Mouse (Mus musculus) hindbrain, postnatal 0 days (tissue): Measurements from ENCODE around the gene Pigu. TPM values are rescaled to one million over a fixed set of nuclear protein-coding genes. Genes with fewer than 3 reads are reported as not detected.

ENCODE experiments used
- ATAC-seq: fragments of 200-750 bp; cut with Nextera tagmentation; 2 replicates; pipeline ENCODE4 v1.8.0; 2017; ENCODE audit warnings: mild to moderate bottlenecking, moderate TSS enrichment, moderate library complexity
- DNase-seq: peaks from one replicate; pipeline ENCODE4 v3.0.0-alpha.2; 2015; ENCODE audit warnings: low spot score
- H3K27ac ChIP-seq: fragments of 300-500 bp; sonication (generic); 2 replicates; pipeline ENCODE4 v1.5.1; 2014; ENCODE audit warnings: mild to moderate bottlenecking
- H3K27me3 ChIP-seq: fragments of 300-500 bp; sonication (generic); 2 replicates; pipeline ENCODE4 v1.6.1; 2014; ENCODE audit warnings: low read length, mixed read lengths; ENCODE audit not compliant: insufficient read depth
- H3K36me3 ChIP-seq: fragments of 300-500 bp; sonication (generic); 2 replicates; pipeline ENCODE4 v1.6.1; 2014; ENCODE audit warnings: low read length, mixed read lengths; ENCODE audit not compliant: insufficient read depth
- H3K4me1 ChIP-seq: fragments of 300-500 bp; sonication (generic); 2 replicates; pipeline ENCODE4 v1.6.1; 2014; ENCODE audit warnings: antibody characterized with exemption, low read length, mixed read lengths; ENCODE audit not compliant: insufficient read depth
- H3K4me2 ChIP-seq: fragments of 300-500 bp; sonication (generic); 2 replicates; pipeline ENCODE4 v1.6.1; 2014; ENCODE audit warnings: low read depth, mild to moderate bottlenecking, low read length, moderate library complexity, mixed read lengths
- H3K4me3 ChIP-seq: fragments of 300-500 bp; sonication (generic); 2 replicates; pipeline ENCODE4 v1.5.1; 2014; ENCODE audit warnings: low read length
- H3K9ac ChIP-seq: fragments of 300-500 bp; sonication (generic); replicated peaks from 2 replicates; pipeline ENCODE4 v1.6.1; 2014; ENCODE audit warnings: mild to moderate bottlenecking, low read length, moderate library complexity, mixed read lengths
- H3K9me3 ChIP-seq: fragments of 300-500 bp; sonication (generic); 2 replicates; pipeline ENCODE4 v1.6.1; 2016; ENCODE audit warnings: low read length, mixed read lengths
- CTCF ChIP-seq: IDR thresholded peaks from 2 replicates; pipeline ENCODE4 v1.5.1; 2016; ENCODE audit warnings: antibody characterized with exemption, control low read depth, low read depth
- WGBS: fragments of 180-500 bp; shearing (Covaris S2); extraction: QIAGEN DNeasy Blood & Tissue Kit; methylation state at CpG from one replicate; pipeline ENCODE4 v1.1.7; 2014; 5-methylcytosine and 5-hydroxymethylcytosine counted together
- polyA plus RNA-seq: library from polyadenylated mRNA; unstranded; fragments of >200 nt; fragmentation: Nextera tagmentation; extraction: Ambion mirVana; gene quantifications from 2 replicates; pipeline ENCODE4 v1.2.1, GENCODE M21; 2015
- total RNA-seq: library from RNA; depleted of rRNA; stranded (reverse); fragments of >200 nt; gene quantifications from 2 replicates; pipeline ENCODE4 v1.2.3, GENCODE M21; 2014

Pigu gene
- total and polyA plus RNA-seq, 2 experiments from 2014 or later = 49.7 to 53.3 TPM

- Histone ChIP-seq H3K36me3 (no peaks in the 10 kb centered on the region; the same call in 1 of the 2 replicates), H3K4me3 (no peak overlapping the region), H3K27ac (no peak overlapping the region), H3K9ac (no peak overlapping the region), H3K9me3 (no peaks in the 10 kb centered on the region), H3K4me2 (no peak overlapping the region), H3K27me3 (no peaks in the 10 kb centered on the region), H3K4me1 (no peaks in the 10 kb centered on the region)
- no peak for TF ChIP-seq CTCF
- WGBS = 83% methylated on average over 5 of the region's 5 CpGs
- no peak for DNase-seq
- no peak for ATAC-seq
Measured at GRCm38 (mm10) chr2:155320596-155320995, 36.6 kb downstream of the Pigu start.

GRCm38 (mm10) chr2:155318618-155319017 lies 38.6 kb downstream of the Pigu start:
- no peak for ATAC-seq
- no peak overlapping the region for H3K4me3 ChIP-seq
- WGBS = 92% methylated on average over 2 of the region's 2 CpGs
- no peak overlapping the region for H3K27ac ChIP-seq
- no peaks in the 10 kb centered on the region for H3K27me3 ChIP-seq
- no peak for TF ChIP-seq CTCF
- no peak overlapping the region for H3K4me2 ChIP-seq
- no peaks in the 10 kb centered on the region for H3K4me1 ChIP-seq
- H3K36me3 ChIP-seq = no peaks in the 10 kb centered on the region; the same call in 1 of the 2 replicates
- DNase-seq = no peak
- H3K9ac ChIP-seq = no peak overlapping the region
- H3K9me3 ChIP-seq = no peaks in the 10 kb centered on the region

DNA sequence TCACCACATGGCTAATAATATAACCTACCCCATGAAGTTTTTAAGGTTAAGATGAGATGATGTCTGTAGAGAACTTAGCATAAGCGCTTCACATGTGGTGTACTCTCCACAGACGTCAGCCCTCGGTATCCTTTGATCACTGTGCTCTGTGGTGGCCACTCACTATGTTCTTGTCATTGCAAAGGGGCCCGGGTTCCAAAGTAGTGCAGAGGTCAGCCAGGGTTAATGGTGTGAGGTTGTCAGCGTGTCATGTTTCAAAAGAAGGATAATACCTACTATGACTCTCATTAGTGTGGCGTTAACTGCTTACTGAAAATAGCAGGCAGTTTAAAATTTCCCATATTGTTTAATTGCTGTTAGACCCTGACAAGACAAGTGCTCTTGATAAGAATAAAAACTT lies 43.6 kb downstream of the Pigu start:
- Histone ChIP-seq H3K27me3 (no peaks in the 10 kb centered on the region), H3K4me2 (no peak overlapping the region), H3K36me3 (peaks cover 3% of the 10 kb centered on the region; the same call in 1 of the 2 replicates), H3K4me1 (no peaks in the 10 kb centered on the region), H3K9me3 (no peaks in the 10 kb centered on the region), H3K9ac (no peak overlapping the region), H3K4me3 (no peak overlapping the region), H3K27ac (no peak overlapping the region)
- no peak for TF ChIP-seq CTCF
- 60% methylated on average over 6 of the region's 6 CpGs for WGBS
- DNase-seq = no peak
- no peak for ATAC-seq

- H3K27me3 ChIP-seq = no peaks in the 10 kb centered on the region
- peaks cover 16% of the 10 kb centered on the region for H3K36me3 ChIP-seq
- TF ChIP-seq CTCF = peak; percentile 53
- 28% methylated on average over 3 of the region's 3 CpGs for WGBS
- peak; percentile 58 for DNase-seq
- H3K4me2 ChIP-seq = no peak overlapping the region
- no peak overlapping the region for H3K9ac ChIP-seq
- no peaks in the 10 kb centered on the region for H3K9me3 ChIP-seq
- no peak overlapping the region for H3K4me3 ChIP-seq
- peak; percentile 66; the same call in 1 of the 2 replicates for ATAC-seq
- H3K4me1 ChIP-seq = no peaks in the 10 kb centered on the region
- peak overlapping the region; percentile 54 for H3K27ac ChIP-seq
Measured at GRCm38 (mm10) chr2:155308936-155309592, 48.2 kb downstream of the Pigu start.

GRCm38 (mm10) chr2:155299563-155299962 lies 57.7 kb downstream of the Pigu start:
- Histone ChIP-seq H3K27me3 (no peaks in the 10 kb centered on the region), H3K4me1 (no peaks in the 10 kb centered on the region), H3K9ac (no peak overlapping the region), H3K36me3 (peaks cover 32% of the 10 kb centered on the region), H3K4me3 (no peak overlapping the region), H3K9me3 (no peaks in the 10 kb centered on the region), H3K27ac (no peak overlapping the region), H3K4me2 (no peak overlapping the region)
- ATAC-seq = no peak
- 85% methylated on average over 4 of the region's 4 CpGs for WGBS
- DNase-seq = no peak
- TF ChIP-seq CTCF = no peak

- H3K36me3 ChIP-seq = peaks cover 54% of the 10 kb centered on the region
- no peak overlapping the region for H3K9ac ChIP-seq
- ATAC-seq (no peak), DNase-seq (no peak)
- WGBS = 95% methylated on average over 6 of the region's 6 CpGs
- no peaks in the 10 kb centered on the region for H3K4me1 ChIP-seq
- no peak overlapping the region for H3K4me3 ChIP-seq
- no peaks in the 10 kb centered on the region for H3K27me3 ChIP-seq
- H3K27ac ChIP-seq = no peak overlapping the region
- H3K9me3 ChIP-seq = no peaks in the 10 kb centered on the region
- H3K4me2 ChIP-seq = no peak overlapping the region
- no peak for TF ChIP-seq CTCF
Measured at GRCm38 (mm10) chr2:155295453-155295852, 61.8 kb downstream of the Pigu start.

DNA sequence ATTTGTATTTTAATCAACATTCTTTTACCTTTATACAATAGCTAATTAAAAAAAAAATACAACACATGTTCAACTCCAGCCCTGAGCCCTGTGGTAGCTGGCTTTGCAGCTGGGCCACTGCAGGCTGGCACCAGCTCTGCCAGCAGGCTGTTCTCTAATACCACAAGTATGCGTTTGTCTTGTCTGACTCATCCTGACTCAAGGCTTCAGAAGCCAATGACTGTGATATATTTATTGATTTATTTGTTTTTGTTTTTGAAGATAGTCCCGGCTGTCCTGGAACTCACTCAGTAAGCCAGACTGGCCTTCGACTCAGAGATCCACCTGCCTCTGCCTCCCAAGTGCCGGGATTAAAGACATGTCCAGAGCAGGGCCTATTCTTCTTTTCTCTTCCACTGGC lies 63.3 kb downstream of the Pigu start:
- no peaks in the 10 kb centered on the region for H3K9me3 ChIP-seq
- H3K4me1 ChIP-seq = no peaks in the 10 kb centered on the region
- no peak overlapping the region for H3K27ac ChIP-seq
- H3K36me3 ChIP-seq = peaks cover 63% of the 10 kb centered on the region
- DNase-seq = no peak
- no peaks in the 10 kb centered on the region for H3K27me3 ChIP-seq
- 93% methylated on average over 4 of the region's 4 CpGs for WGBS
- no peak for TF ChIP-seq CTCF
- H3K9ac ChIP-seq = no peak overlapping the region
- no peak overlapping the region for H3K4me2 ChIP-seq
- no peak for ATAC-seq
- H3K4me3 ChIP-seq = no peak overlapping the region
